Mouse (Mus musculus) neural tube, embryonic 10.5 days (tissue): Measurements from ENCODE around the gene Hepacam2.
"Not testable (repeated sequence)": the region's sequence is repeated elsewhere in the genome, so short reads cannot be mapped to it uniquely, and the experiment has no call there.

Experiments used
- DNase-seq: peaks from one replicate; pipeline ENCODE4 v3.0.0-alpha.2; 2017; ENCODE audit warnings: low spot score; ENCODE audit errors: extremely low spot score

Gene Hepacam2

GRCm38 (mm10) chr6:3498162-3498848 lies at the start of gene Hepacam2, which contains the start of gene Vps50:
Gene Hepacam2 (minus strand): TSS chr6:3498298.
Gene Vps50 (plus strand): TSS chr6:3498382.
- DNase-seq, result peak; percentile 76

GRCm38 (mm10) chr6:3544970-3545369 lies 46.9 kb upstream of the Hepacam2 start:
- no peak for DNase-seq

DNA sequence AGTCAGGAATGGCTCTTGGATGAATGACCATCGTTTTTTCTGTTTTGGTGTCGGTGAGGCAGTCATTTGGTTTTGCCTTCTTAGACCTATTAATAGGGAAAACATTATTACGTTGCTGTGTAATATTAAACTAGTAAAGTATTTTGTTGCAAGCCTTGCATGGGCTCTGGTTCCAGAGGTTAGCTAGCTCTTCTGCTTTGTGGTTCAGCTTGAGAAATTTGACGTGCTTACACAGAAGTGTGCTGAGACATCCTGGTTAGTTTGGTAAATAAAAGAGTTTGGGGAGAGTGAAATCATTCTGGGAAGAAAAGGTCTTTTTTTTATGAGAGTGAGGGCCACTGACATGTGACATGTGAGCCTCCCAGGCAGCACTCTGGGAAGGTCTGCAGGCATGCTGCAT lies 45.8 kb upstream of the Hepacam2 start:
- no peak for DNase-seq

GRCm38 (mm10) chr6:3539470-3539869 lies 41.4 kb upstream of the Hepacam2 start:
- no peak for DNase-seq

GRCm38 (mm10) chr6:3536048-3536447 lies 38.0 kb upstream of the Hepacam2 start:
- no peak for DNase-seq

DNA sequence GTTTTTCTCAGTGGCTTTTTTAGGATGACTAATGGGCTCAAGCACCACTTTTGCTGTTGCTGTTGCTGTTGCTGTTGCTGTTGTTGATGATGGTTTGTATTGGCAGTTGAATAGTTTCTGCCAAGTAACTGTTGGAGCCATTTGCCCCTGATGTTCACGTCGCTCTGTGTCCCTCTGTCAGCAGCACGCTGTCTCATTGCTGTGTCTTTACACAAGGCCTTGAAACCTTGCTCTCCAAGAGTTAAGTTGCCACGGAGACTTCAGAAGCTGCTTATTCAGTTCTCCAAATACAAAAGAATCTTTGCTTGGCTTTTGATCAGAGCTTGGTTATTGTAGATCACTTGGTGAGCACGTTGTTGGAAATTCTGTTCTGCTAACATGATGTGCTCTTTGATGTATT lies 33.3 kb upstream of the Hepacam2 start:
- DNase-seq, result no peak

DNA sequence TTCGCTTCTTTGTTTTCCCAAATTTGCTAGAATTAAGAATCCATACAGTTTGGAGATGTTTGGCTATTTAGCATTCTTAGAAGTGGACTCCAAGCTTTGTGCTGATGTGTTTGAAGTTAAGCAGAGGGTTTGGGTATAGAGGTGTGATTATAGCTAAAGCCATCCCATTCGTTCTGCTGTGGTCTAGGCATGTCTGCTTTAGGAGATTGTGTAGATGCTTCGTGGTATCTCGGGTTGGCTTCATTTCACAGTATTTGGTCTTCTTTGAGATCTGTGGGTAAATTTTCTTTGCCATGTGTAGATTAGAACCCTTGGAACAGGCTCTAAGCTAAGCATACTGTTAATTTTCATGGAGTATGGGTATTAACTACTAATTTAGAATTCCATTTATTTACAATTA lies 30.1 kb upstream of the Hepacam2 start:
- no peak for DNase-seq

- no peak for DNase-seq
Measured at GRCm38 (mm10) chr6:3512611-3513010, 14.5 kb upstream of the Hepacam2 start.

DNA sequence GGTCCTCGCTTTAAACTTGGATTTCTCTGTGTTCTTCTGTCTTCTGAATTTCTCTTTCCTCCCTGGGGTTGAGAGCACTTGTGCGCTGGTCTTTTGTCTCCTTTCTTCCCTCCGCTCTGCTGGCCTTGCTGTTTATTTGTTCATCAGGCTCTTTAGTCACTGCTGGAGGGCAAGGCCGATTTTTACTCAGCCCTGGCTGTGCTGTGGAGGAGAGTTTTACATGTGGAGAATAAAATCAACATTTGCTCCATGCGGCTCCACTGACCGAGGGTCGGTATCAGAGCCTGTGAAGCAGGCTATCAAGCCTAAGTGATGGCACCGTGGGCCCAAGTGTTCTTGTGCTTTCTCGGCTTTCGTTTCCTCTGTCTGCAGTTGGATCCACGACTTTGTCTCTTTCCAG lies 13.5 kb upstream of the Hepacam2 start:
- DNase-seq, result no peak

DNA sequence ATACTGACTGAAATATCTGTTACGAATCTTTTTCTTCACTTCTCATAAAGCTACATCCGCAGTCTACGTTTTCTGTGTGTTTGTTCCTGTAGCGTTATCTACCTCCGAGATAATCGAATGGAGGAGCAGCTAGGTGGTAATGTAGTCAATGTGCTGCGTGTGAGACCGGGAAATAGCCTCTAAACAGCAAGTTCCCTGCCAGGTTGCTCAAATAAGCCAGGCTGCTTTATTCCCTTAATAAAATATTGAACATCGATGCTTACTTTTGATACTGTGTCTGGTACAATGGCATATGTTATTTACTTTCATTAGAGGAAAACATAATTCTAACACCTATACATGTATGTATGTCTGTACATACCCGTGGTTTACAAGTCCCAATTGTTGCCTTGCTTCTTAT lies 13.0 kb upstream of the Hepacam2 start:
- no peak for DNase-seq

DNA sequence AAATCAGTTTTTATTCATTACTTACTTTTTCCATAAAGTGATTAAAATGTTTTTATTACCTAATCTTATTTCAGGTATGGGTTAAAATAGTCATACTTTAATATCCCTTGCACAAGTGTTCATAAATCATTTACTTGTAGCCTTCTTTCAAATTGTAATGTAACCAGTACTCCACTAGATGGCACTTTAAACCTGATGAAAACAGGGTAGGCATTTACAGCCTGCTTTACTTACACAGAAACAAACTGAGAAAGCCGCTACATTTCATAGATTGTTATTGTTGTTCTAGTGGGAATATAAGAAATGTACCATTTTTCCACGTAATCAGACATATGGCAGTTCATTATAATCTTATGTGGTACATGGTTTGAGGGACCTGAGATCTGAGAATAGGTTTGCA lies 11.7 kb upstream of the Hepacam2 start:
- DNase-seq, result no peak

- DNase-seq, result not testable (repeated sequence)
Measured at GRCm38 (mm10) chr6:3508151-3508550, 10.1 kb upstream of the Hepacam2 start.

DNA sequence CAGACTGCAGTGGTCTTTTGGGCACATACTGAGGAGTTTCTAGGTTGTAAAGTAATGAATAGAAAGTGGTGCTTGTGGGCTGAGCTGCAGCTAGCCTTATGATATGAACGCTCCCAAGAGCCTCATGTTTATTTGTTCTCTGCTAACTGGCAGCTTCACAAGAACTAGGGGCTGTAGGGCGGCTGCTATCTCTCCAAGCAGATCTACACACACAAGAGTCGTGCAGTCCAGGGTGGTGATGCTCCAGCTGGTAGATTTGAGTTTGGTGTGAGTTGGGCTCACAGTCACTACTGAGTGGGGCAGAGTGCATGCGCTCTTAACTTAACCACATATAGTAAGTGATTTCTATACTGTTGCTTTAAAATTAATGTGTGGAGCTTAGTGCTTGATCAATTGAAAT lies 9.0 kb upstream of the Hepacam2 start:
- DNase-seq, result no peak

- no peak for DNase-seq
Measured at GRCm38 (mm10) chr6:3505289-3505688, 7.2 kb upstream of the Hepacam2 start.

DNA sequence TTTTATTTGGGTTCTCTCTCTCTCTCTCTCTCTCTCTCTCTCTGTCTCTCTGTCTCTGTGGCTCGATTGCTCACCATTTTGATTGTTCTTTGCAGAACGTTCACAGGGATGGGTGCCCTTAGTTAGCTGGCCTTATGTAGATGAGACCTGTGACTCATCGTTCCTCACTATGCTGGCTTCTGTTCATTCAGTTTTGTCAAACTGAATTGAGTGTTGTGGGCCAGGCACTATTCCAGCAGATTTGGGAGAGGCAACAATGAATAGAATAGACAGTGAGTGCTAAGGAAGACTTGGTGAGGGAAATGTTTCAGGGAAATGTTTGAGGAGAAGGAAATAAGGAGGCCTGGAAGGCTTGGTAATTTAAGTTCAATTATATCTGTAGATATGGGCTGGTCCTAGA lies 2.2 kb upstream of the Hepacam2 start:
- DNase-seq, result no peak

GRCm38 (mm10) chr6:3496210-3496609 lies 1.9 kb downstream of the Hepacam2 start:
- no peak for DNase-seq

DNA sequence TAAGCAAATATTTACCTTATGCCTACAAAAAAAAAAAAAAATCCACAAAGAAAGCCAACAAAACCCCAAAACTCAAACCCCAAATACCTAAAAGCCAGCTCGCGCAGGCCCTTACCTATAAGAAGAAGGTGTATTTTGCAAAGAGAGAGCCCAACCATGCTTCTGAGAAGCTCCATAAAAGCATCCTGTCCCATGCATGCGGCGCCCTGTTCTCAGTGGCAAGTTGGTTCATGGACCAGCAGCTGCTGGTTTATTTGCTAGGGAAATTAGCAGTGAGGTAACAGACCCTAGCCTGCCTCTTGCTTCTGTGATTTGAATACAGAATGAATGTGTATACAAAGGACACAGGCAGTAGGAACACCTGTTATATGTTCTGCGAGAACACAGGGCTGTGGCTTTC lies 3.8 kb downstream of the Hepacam2 start:
- no peak for DNase-seq

GRCm38 (mm10) chr6:3487355-3487754 lies 10.7 kb downstream of the Hepacam2 start:
- no peak for DNase-seq

GRCm38 (mm10) chr6:3485133-3485532 lies 13.0 kb downstream of the Hepacam2 start:
- no peak for DNase-seq

DNA sequence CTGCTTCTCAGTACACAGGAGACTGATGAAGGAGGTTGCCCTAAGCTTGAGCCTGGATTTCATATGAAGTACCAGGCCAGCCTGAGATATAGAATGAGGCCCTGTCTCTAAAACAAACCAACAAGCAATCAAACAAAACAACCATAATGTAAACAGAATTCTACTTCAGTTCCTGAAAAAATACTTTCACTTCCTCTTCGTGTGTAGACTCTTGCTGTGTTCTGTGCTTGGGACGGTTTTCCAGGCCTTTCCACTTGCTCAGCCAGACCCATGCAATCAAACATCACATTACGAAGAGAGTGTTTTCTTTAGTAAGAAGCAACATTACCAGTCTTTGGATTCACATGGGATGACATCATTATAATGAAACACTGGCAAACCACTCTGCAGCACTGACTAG lies 16.4 kb downstream of the Hepacam2 start:
- DNase-seq, result no peak

GRCm38 (mm10) chr6:3479853-3480252 lies 18.2 kb downstream of the Hepacam2 start:
- no peak for DNase-seq

DNA sequence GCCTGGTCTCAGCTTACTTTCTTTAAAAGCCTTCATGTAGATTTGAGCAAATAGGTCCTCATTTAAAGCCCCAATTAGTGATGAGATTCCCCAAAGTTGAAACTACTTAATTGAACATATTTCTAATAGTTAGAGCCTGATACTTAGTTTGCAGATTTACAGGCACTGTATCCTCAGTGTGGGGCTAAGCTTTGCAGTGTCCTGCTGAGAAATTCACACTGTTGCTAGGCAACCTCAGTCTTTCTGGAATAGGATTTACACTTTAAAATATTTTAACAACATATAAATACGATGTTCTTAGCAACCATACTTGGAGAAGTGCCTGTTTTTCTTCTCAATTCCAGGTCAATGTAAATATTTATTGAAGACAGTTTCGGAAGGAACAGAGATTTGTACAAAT lies 21.8 kb downstream of the Hepacam2 start:
- DNase-seq, result no peak

GRCm38 (mm10) chr6:3470706-3471105 lies 27.4 kb downstream of the Hepacam2 start:
- no peak for DNase-seq

DNA sequence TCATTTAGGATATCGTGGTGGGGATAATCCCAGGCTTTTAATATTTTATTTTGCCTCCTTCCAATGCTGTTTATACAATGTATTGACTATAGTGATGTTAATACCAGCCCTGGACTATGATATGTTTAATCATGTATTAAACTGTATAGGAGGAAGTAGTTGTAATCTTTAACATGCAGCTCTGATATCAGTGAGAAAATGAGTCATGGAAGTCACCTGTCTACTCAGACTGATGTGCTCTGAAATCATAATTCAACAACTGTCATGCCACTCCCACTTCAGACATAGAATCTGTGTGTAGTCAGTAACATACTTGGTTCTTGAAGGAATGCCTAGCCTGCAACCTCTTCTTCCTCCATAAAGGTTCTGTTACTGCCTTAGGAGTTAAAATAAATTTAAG lies 29.5 kb downstream of the Hepacam2 start:
- DNase-seq, result no peak
